Mouse (Mus musculus): ENCODE results near the gene Gm49339. TPM values are rescaled to one million over a fixed set of nuclear protein-coding genes. Genes with fewer than 3 reads are reported as not detected.

The Gm49339 gene
- polyA plus RNA-seq, 1 experiment from 2014 or later, result not detected

GRCm38 (mm10) chr10:51526633-51527032, 46.2 kb downstream of the Gm49339 start:
- Histone ChIP-seq H3K36me3 (no peaks in the 10 kb centered on the region), H3K4me3 (no peak overlapping the region), H3K9me3 (no peaks in the 10 kb centered on the region), H3K4me1 (replicated peaks) (no peaks in the 10 kb centered on the region), H3K27ac (no peak overlapping the region), H3K27me3 (no peaks in the 10 kb centered on the region), H3K9ac (no peak overlapping the region), H3K4me2 (no peak overlapping the region)
- ATAC-seq (ENCODE audit: low FRiP score), result no peak
- 74% methylated on average over 4 of the region's 4 CpGs for WGBS

- no peaks in the 10 kb centered on the region for H3K9me3 ChIP-seq
- no peak overlapping the region for H3K4me2 ChIP-seq
- WGBS, result 76% methylated on average over 8 of the region's 8 CpGs
- ATAC-seq (ENCODE audit: low FRiP score), result no peak
- no peak overlapping the region for H3K4me3 ChIP-seq
- H3K27me3 ChIP-seq, result no peaks in the 10 kb centered on the region
- H3K27ac ChIP-seq, result no peak overlapping the region
- H3K9ac ChIP-seq, result no peak overlapping the region
- H3K4me1 ChIP-seq (replicated peaks), result no peaks in the 10 kb centered on the region
- H3K36me3 ChIP-seq, result no peaks in the 10 kb centered on the region
Measured at GRCm38 (mm10) chr10:51528840-51529434, 48.5 kb downstream of the Gm49339 start.

GRCm38 (mm10) chr10:51529497-51529896, 49.1 kb downstream of the Gm49339 start:
- no peaks in the 10 kb centered on the region for H3K9me3 ChIP-seq
- no peaks in the 10 kb centered on the region for H3K27me3 ChIP-seq
- H3K4me3 ChIP-seq, result no peak overlapping the region
- no peak overlapping the region for H3K4me2 ChIP-seq
- no peak overlapping the region for H3K27ac ChIP-seq
- no peak for ATAC-seq (ENCODE audit: low FRiP score)
- H3K36me3 ChIP-seq, result no peaks in the 10 kb centered on the region
- H3K4me1 ChIP-seq (replicated peaks), result no peaks in the 10 kb centered on the region
- 90% methylated on average over 3 of the region's 3 CpGs for WGBS
- H3K9ac ChIP-seq, result no peak overlapping the region

GRCm38 (mm10) chr10:51530813-51531212, 50.4 kb downstream of the Gm49339 start:
- Histone ChIP-seq H3K36me3 (no peaks in the 10 kb centered on the region), H3K4me2 (no peak overlapping the region), H3K4me1 (replicated peaks) (no peaks in the 10 kb centered on the region), H3K4me3 (no peak overlapping the region), H3K27me3 (no peaks in the 10 kb centered on the region), H3K9ac (no peak overlapping the region), H3K27ac (no peak overlapping the region), H3K9me3 (no peaks in the 10 kb centered on the region)
- 91% methylated on average over 7 of the region's 7 CpGs for WGBS
- ATAC-seq (ENCODE audit: low FRiP score), result no peak

Other genes starting within 250 kb of the Gm49339 start
- gene Lilr4b, start within 50 bp of the Gm49339 start, polyA plus RNA-seq (2015; fragmentation: Nextera tagmentation; extraction: Ambion mirVana), result 0.17 TPM in 1 of 2 replicates, not detected in the other
- gene Lilrb4a, start 10.3 kb downstream of the Gm49339 start, polyA plus RNA-seq (2015; fragmentation: Nextera tagmentation; extraction: Ambion mirVana), result 0.77 and 0.96 TPM in 2 replicates
- gene Fam162b, start 109.9 kb downstream of the Gm49339 start, polyA plus RNA-seq (2015; fragmentation: Nextera tagmentation; extraction: Ambion mirVana), result 2.3 and 2.4 TPM in 2 replicates
- not detected in 2 replicates for gene Gprc6a, start 150.8 kb downstream of the Gm49339 start, polyA plus RNA-seq (2015; fragmentation: Nextera tagmentation; extraction: Ambion mirVana)
- gene Rfx6, start 197.1 kb downstream of the Gm49339 start, polyA plus RNA-seq (2015; fragmentation: Nextera tagmentation; extraction: Ambion mirVana), result not detected in 2 replicates